Mouse (Mus musculus) embryonic facial prominence, embryonic 12.5 days (tissue): Measurements from ENCODE around the gene Tspan18. TPM values are rescaled to one million over a fixed set of nuclear protein-coding genes. Genes with fewer than 3 reads are reported as not detected.
A peak's percentile ranks its signal among the peaks of the same experiment; 100 is the strongest.

Experiments
- ATAC-seq: fragments of 200-750 bp; cut with Nextera tagmentation; 2 replicates; pipeline ENCODE4 v1.8.0; 2017; ENCODE audit not compliant: insufficient number of reproducible peaks, insufficient read depth, low FRiP score, low TSS enrichment
- H3K27ac ChIP-seq: fragments of 300-500 bp; sonication (generic); 2 replicates; pipeline ENCODE4 v1.5.1; 2016; ENCODE audit warnings: mild to moderate bottlenecking
- H3K27me3 ChIP-seq: fragments of 300-500 bp; sonication (generic); 2 replicates; pipeline ENCODE4 v1.6.1; 2016; ENCODE audit warnings: mild to moderate bottlenecking, moderate library complexity
- H3K36me3 ChIP-seq: fragments of 300-500 bp; sonication (generic); 2 replicates; pipeline ENCODE4 v1.6.1; 2016; ENCODE audit warnings: mild to moderate bottlenecking
- H3K4me1 ChIP-seq: fragments of 300-500 bp; sonication (generic); 2 replicates; pipeline ENCODE4 v1.6.1; 2016
- H3K4me2 ChIP-seq: fragments of 300-500 bp; sonication (generic); replicated peaks from 2 replicates; pipeline ENCODE4 v1.6.1; 2016; ENCODE audit warnings: mild to moderate bottlenecking, moderate library complexity
- H3K4me3 ChIP-seq: fragments of 300-500 bp; sonication (generic); 2 replicates; pipeline ENCODE4 v1.5.1; 2016; ENCODE audit warnings: mild to moderate bottlenecking
- H3K9ac ChIP-seq: fragments of 300-500 bp; sonication (generic); 2 replicates; pipeline ENCODE4 v1.6.1; 2016; ENCODE audit warnings: mild to moderate bottlenecking, moderate library complexity
- H3K9me3 ChIP-seq: fragments of 300-500 bp; sonication (generic); 2 replicates; pipeline ENCODE4 v1.6.1; 2016; ENCODE audit warnings: mild to moderate bottlenecking, moderate library complexity
- WGBS: fragments of 180-500 bp; shearing (Covaris S2); methylation state at CpG from one replicate; pipeline ENCODE4 v1.1.7; 2016; 5-methylcytosine and 5-hydroxymethylcytosine counted together
- polyA plus RNA-seq: library from polyadenylated mRNA; unstranded; fragments of >200 nt; fragmentation: Nextera tagmentation; extraction: Ambion mirVana; gene quantifications from 2 replicates; pipeline ENCODE4 v1.2.1, GENCODE M21; 2016

Tspan18 gene
- polyA plus RNA-seq, 1 experiment from 2014 or later: 16.3 TPM

GRCm38 (mm10) chr2:93335996-93336395 is 1.7 kb upstream of the Tspan18 start:
- no peak for ATAC-seq
- peaks cover 8% of the 10 kb centered on the region for H3K4me1 ChIP-seq
- 65% methylated on average over 11 of the region's 11 CpGs for WGBS

GRCm38 (mm10) chr2:93333241-93333816 is 976 bp downstream of the Tspan18 start:
- Histone ChIP-seq H3K27me3 (0 out of 2 replicates have a peak, but pooled peaks cover 6% of the 10 kb centered on the region), H3K4me3 (peak overlapping the region; percentile 60), H3K9me3 (no peaks in the 10 kb centered on the region), H3K27ac (0 out of 2 replicates have a peak overlapping the region, but pooled peaks have one; percentile 69), H3K4me2 (peak overlapping the region; percentile 100), H3K36me3 (no peaks in the 10 kb centered on the region), H3K9ac (peak overlapping the region; percentile 68), H3K4me1 (peaks cover under 1% of the 10 kb centered on the region)
- peak; percentile 67 for ATAC-seq
- 2% methylated on average over 29 of the region's 29 CpGs for WGBS

More at GRCm38 (mm10) chr2:93335996-93336395, 1.7 kb upstream of the Tspan18 start:
- Histone ChIP-seq H3K4me3 (no peak overlapping the region), H3K9me3 (no peaks in the 10 kb centered on the region), H3K4me2 (no peak overlapping the region), H3K36me3 (no peaks in the 10 kb centered on the region), H3K27ac (no peak overlapping the region), H3K9ac (no peak overlapping the region), H3K27me3 (0 out of 2 replicates have a peak, but pooled peaks cover 6% of the 10 kb centered on the region)

DNA sequence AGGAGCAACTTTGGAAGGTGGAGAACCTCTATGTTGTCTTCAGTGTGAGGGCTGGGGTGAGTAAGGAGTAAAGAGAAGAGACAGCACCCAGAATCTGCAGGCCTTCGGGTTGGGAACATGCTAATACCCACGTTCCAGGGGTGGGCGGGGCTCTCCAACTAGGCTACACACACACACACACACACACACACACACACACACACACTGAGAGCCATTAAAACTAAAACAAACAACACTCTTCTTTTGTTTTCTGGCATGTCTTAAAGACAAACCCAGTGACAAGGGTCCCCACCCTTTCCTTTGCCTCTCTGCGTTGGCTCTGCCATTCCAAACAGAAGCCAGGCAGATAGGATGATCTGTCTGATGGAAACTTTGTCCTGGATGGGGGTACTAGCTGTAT is 2.0 kb downstream of the Tspan18 start:
- H3K9ac ChIP-seq: no peak overlapping the region
- H3K4me1 ChIP-seq: peaks cover 4% of the 10 kb centered on the region
- peak overlapping the region; percentile 60 for H3K4me3 ChIP-seq
- H3K27me3 ChIP-seq: 0 out of 2 replicates have a peak, but pooled peaks cover 6% of the 10 kb centered on the region
- H3K27ac ChIP-seq: no peak overlapping the region
- 84% methylated on average over 4 of the region's 4 CpGs for WGBS
- H3K4me2 ChIP-seq: peak overlapping the region; percentile 100
- no peak for ATAC-seq
- no peaks in the 10 kb centered on the region for H3K36me3 ChIP-seq
- H3K9me3 ChIP-seq: no peaks in the 10 kb centered on the region

GRCm38 (mm10) chr2:93331121-93331520 is 3.2 kb downstream of the Tspan18 start:
- no peaks in the 10 kb centered on the region for H3K36me3 ChIP-seq
- H3K27me3 ChIP-seq: 0 out of 2 replicates have a peak, but pooled peaks cover 6% of the 10 kb centered on the region
- no peak overlapping the region for H3K4me3 ChIP-seq
- H3K27ac ChIP-seq: no peak overlapping the region
- H3K9ac ChIP-seq: 0 out of 2 replicates have a peak overlapping the region, but pooled peaks have one; percentile 7
- no peak overlapping the region for H3K4me2 ChIP-seq
- 88% methylated on average over 6 of the region's 6 CpGs for WGBS
- ATAC-seq: no peak
- H3K9me3 ChIP-seq: no peaks in the 10 kb centered on the region
- peaks cover 4% of the 10 kb centered on the region for H3K4me1 ChIP-seq

DNA sequence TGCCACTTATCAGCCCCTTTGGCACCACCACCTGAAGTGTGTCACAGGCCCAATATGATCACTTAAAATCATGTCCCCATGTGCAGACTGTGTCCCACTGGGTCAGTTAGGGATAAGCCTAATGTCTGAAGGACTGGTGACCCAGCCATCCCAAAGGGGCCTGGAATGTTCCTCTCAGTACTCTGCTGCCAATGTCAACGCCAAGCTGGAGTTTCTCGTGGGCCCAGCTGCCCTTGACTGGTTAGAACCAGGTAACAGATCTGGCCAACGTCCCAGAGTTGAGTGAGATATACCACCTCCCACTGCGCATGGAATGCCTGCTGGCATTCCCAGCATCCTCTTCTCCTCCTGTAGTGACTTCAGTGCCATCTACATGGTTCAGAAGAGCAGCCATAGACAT is 5.2 kb downstream of the Tspan18 start:
- Histone ChIP-seq H3K36me3 (no peaks in the 10 kb centered on the region), H3K4me2 (no peak overlapping the region), H3K4me3 (no peak overlapping the region), H3K27me3 (no peaks in the 10 kb centered on the region), H3K9ac (no peak overlapping the region), H3K4me1 (peaks cover 16% of the 10 kb centered on the region; the same call in 1 of the 2 replicates), H3K27ac (no peak overlapping the region), H3K9me3 (no peaks in the 10 kb centered on the region)
- 83% methylated on average over 4 of the region's 4 CpGs for WGBS
- ATAC-seq: no peak

DNA sequence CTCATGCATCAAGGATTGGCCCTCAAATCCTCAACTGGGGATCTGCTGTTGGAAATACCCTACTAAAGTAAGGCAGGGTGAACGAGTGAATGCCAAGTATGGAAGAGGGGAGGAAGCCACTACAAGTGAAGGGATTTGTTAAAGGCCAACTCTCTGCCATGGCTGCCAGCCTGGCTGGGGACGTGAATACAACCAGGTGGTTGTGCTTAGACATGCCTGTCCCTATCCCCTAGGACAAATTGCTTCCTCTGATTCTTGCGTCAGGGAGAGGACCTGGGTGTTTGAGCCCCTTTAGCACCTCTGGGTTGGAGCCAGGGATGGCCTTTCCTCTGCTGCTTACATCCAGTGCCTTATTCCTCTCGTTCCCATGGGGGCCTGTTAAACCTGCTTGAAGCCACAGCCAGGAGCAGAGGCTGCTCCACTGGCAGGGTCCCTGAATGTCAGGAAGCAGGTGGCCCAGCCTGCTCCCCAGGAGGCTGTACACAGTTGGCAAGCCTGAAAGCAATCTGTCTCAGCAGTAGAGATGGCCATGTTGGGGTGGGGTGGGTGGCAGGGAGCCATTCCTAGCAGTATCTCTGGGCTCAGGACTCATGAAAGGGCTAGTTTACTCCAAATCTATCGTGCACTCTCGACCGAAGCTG is 6.3 kb downstream of the Tspan18 start:
- Histone ChIP-seq H3K4me3 (no peak overlapping the region), H3K36me3 (no peaks in the 10 kb centered on the region), H3K9ac (no peak overlapping the region), H3K4me1 (peaks cover 19% of the 10 kb centered on the region; the same call in 1 of the 2 replicates), H3K9me3 (no peaks in the 10 kb centered on the region), H3K4me2 (no peak overlapping the region), H3K27me3 (no peaks in the 10 kb centered on the region), H3K27ac (no peak overlapping the region)
- WGBS: 74% methylated on average over 7 of the region's 7 CpGs
- no peak for ATAC-seq

GRCm38 (mm10) chr2:93324681-93325080 is 9.6 kb downstream of the Tspan18 start:
- H3K4me1 ChIP-seq: peaks cover 31% of the 10 kb centered on the region; the same call in 1 of the 2 replicates
- no peaks in the 10 kb centered on the region for H3K27me3 ChIP-seq
- WGBS: 37% methylated on average over 7 of the region's 7 CpGs
- H3K27ac ChIP-seq: peak overlapping the region; percentile 41; the same call in 1 of the 2 replicates
- H3K9me3 ChIP-seq: no peaks in the 10 kb centered on the region
- no peak overlapping the region for H3K9ac ChIP-seq
- no peak overlapping the region for H3K4me3 ChIP-seq
- ATAC-seq: no peak
- no peaks in the 10 kb centered on the region for H3K36me3 ChIP-seq
- no peak overlapping the region for H3K4me2 ChIP-seq

GRCm38 (mm10) chr2:93321946-93322345 is 12.4 kb downstream of the Tspan18 start:
- WGBS: 63% methylated on average over 8 of the region's 8 CpGs
- Histone ChIP-seq H3K4me3 (no peak overlapping the region), H3K9me3 (no peaks in the 10 kb centered on the region), H3K27me3 (no peaks in the 10 kb centered on the region), H3K36me3 (no peaks in the 10 kb centered on the region), H3K4me1 (peaks cover 31% of the 10 kb centered on the region; the same call in 1 of the 2 replicates), H3K4me2 (no peak overlapping the region), H3K27ac (no peak overlapping the region), H3K9ac (no peak overlapping the region)
- no peak for ATAC-seq

- Histone ChIP-seq H3K4me2 (no peak overlapping the region), H3K4me1 (peaks cover 32% of the 10 kb centered on the region; the same call in 1 of the 2 replicates), H3K27ac (no peak overlapping the region), H3K4me3 (no peak overlapping the region), H3K9ac (no peak overlapping the region), H3K9me3 (no peaks in the 10 kb centered on the region), H3K36me3 (no peaks in the 10 kb centered on the region), H3K27me3 (no peaks in the 10 kb centered on the region)
- WGBS: 79% methylated on average over 5 of the region's 5 CpGs
- ATAC-seq: no peak
Observed at GRCm38 (mm10) chr2:93320267-93320666, 14.0 kb downstream of the Tspan18 start.

- H3K9me3 ChIP-seq: no peaks in the 10 kb centered on the region
- 55% methylated on average over 7 of the region's 7 CpGs for WGBS
- no peak overlapping the region for H3K4me2 ChIP-seq
- H3K27me3 ChIP-seq: no peaks in the 10 kb centered on the region
- H3K27ac ChIP-seq: no peak overlapping the region
- no peak overlapping the region for H3K4me3 ChIP-seq
- no peaks in the 10 kb centered on the region for H3K36me3 ChIP-seq
- H3K4me1 ChIP-seq: peaks cover 25% of the 10 kb centered on the region; the same call in 1 of the 2 replicates
- no peak overlapping the region for H3K9ac ChIP-seq
- no peak for ATAC-seq
Observed at GRCm38 (mm10) chr2:93319598-93319997, 14.7 kb downstream of the Tspan18 start.

DNA sequence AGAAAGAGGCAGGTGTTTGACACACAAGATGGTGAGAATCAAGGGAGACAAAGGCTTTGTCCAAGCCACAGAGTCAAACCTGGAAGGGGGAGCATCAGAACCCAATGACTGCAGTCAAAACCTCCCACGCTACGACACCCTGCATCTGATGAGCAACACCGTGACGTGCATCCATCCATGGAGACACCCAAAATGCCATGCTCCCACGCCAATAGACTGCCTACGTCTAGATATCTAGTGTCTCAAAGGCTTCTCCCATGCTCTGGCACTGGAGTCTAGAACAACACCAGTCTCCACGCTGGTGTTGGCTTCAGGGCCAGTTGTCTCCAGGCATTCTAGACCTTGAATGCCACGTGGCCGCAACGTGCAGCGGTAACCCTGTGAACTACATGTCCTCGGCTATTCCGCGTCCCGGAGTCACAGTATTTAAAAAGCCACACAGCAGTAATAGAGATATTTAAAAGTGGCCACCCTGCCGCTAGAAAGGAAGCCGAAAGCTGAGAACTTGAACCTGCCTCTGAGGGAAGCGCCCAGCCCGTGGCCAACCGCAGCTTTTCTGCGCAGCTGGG is 15.4 kb downstream of the Tspan18 start:
- Histone ChIP-seq H3K27ac (no peak overlapping the region), H3K27me3 (no peaks in the 10 kb centered on the region), H3K9ac (no peak overlapping the region), H3K4me2 (no peak overlapping the region), H3K36me3 (no peaks in the 10 kb centered on the region), H3K4me1 (peaks cover 22% of the 10 kb centered on the region; the same call in 1 of the 2 replicates), H3K9me3 (no peaks in the 10 kb centered on the region), H3K4me3 (no peak overlapping the region)
- 82% methylated on average over 21 of the region's 21 CpGs for WGBS
- no peak for ATAC-seq
